Mouse (Mus musculus): ENCODE measurements around the gene Usp19. TPM values are rescaled to one million over a fixed set of nuclear protein-coding genes. Genes with fewer than 3 reads are reported as not detected.

The Usp19 gene
- polyA plus RNA-seq (2012; rRNA removed; ENCODE audit: low replicate concordance): 177 and 200 TPM in 2 replicates

GRCm38 (mm10) chr9:108490559-108491285 is at the start of gene Usp19:
TSS of gene Usp19 (plus strand) at chr9:108490602.

GRCm38 (mm10) chr9:108460319-108461178 is 29.9 kb upstream of the Usp19 start, which contains the start of gene Ccdc71:
TSS of gene Ccdc71 (plus strand) at chr9:108460527.

GRCm38 (mm10) chr9:108461181-108461631 is 29.2 kb upstream of the Usp19 start, which contains the start of gene Klhdc8b:
TSS of gene Klhdc8b (minus strand) at chr9:108461581.

GRCm38 (mm10) chr9:108479721-108480351 is 10.6 kb upstream of the Usp19 start, which contains the start of gene Lamb2:
TSS of gene Lamb2 (plus strand) at chr9:108479736.

GRCm38 (mm10) chr9:108507619-108508434 is 17.4 kb downstream of the Usp19 start, which contains the start of gene Qars:
TSS of gene Qars (plus strand) at chr9:108507706.

GRCm38 (mm10) chr9:108516380-108517251 is 26.2 kb downstream of the Usp19 start, which contains the start of gene Qrich1:
TSS of gene Qrich1 (plus strand) at chr9:108516806.

Other genes starting within 250 kb of the Usp19 start
- gene Dag1, start 226.6 kb upstream of the Usp19 start, polyA plus RNA-seq (2012; rRNA removed; ENCODE audit: low replicate concordance): 72.6 and 76.3 TPM in 2 replicates
- gene Nicn1, start 200.2 kb upstream of the Usp19 start, polyA plus RNA-seq (2012; rRNA removed; ENCODE audit: low replicate concordance): 14.5 and 29.8 TPM in 2 replicates
- 7.5 and 10.4 TPM in 2 replicates for gene Amt, start 193.7 kb upstream of the Usp19 start, polyA plus RNA-seq (2012; rRNA removed; ENCODE audit: low replicate concordance)
- gene Rhoa, start 184.5 kb upstream of the Usp19 start, polyA plus RNA-seq (2012; rRNA removed; ENCODE audit: low replicate concordance): 125 and 183 TPM in 2 replicates
- gene Tcta, start 184.4 kb upstream of the Usp19 start, polyA plus RNA-seq (2012; rRNA removed; ENCODE audit: low replicate concordance): 43.9 and 96.1 TPM in 2 replicates
- 1,029 and 1,673 TPM in 2 replicates for gene Gpx1, start 151.7 kb upstream of the Usp19 start, polyA plus RNA-seq (2012; rRNA removed; ENCODE audit: low replicate concordance)
- 59.2 and 62.9 TPM in 2 replicates for gene Usp4, start 142.7 kb upstream of the Usp19 start, polyA plus RNA-seq (2012; rRNA removed; ENCODE audit: low replicate concordance)
- gene 1700102P08Rik, start 97.8 kb upstream of the Usp19 start, polyA plus RNA-seq (2012; rRNA removed; ENCODE audit: low replicate concordance): 0.34 and 0.48 TPM in 2 replicates
- gene Ccdc36, start 62.1 kb upstream of the Usp19 start, polyA plus RNA-seq (2012; rRNA removed; ENCODE audit: low replicate concordance): 0.03 TPM in 1 of 2 replicates, not detected in the other
- gene BC048562, start 54.1 kb upstream of the Usp19 start, polyA plus RNA-seq (2012; rRNA removed; ENCODE audit: low replicate concordance): not detected in 2 replicates
- gene Ccdc71, start 30.1 kb upstream of the Usp19 start, polyA plus RNA-seq (2012; rRNA removed; ENCODE audit: low replicate concordance): 24.9 and 25.2 TPM in 2 replicates
- 44.0 and 53.3 TPM in 2 replicates for gene Klhdc8b, start 29.0 kb upstream of the Usp19 start, polyA plus RNA-seq (2012; rRNA removed; ENCODE audit: low replicate concordance)
- gene Lamb2, start 10.9 kb upstream of the Usp19 start, polyA plus RNA-seq (2012; rRNA removed; ENCODE audit: low replicate concordance): 152 and 195 TPM in 2 replicates
- gene Qars, start 17.1 kb downstream of the Usp19 start, polyA plus RNA-seq (2012; rRNA removed; ENCODE audit: low replicate concordance): 171 and 217 TPM in 2 replicates
- 121 and 153 TPM in 2 replicates for gene Qrich1, start 26.2 kb downstream of the Usp19 start, polyA plus RNA-seq (2012; rRNA removed; ENCODE audit: low replicate concordance)
- 76.5 and 81.5 TPM in 2 replicates for gene Impdh2, start 69.7 kb downstream of the Usp19 start, polyA plus RNA-seq (2012; rRNA removed; ENCODE audit: low replicate concordance)
- gene Ndufaf3, start 76.8 kb downstream of the Usp19 start, polyA plus RNA-seq (2012; rRNA removed; ENCODE audit: low replicate concordance): 54.9 and 58.4 TPM in 2 replicates
- gene Dalrd3, start 79.3 kb downstream of the Usp19 start, polyA plus RNA-seq (2012; rRNA removed; ENCODE audit: low replicate concordance): 215 and 258 TPM in 2 replicates
- gene Wdr6, start 88.1 kb downstream of the Usp19 start, polyA plus RNA-seq (2012; rRNA removed; ENCODE audit: low replicate concordance): 39.5 and 43.9 TPM in 2 replicates
- gene P4htm, start 107.1 kb downstream of the Usp19 start, polyA plus RNA-seq (2012; rRNA removed; ENCODE audit: low replicate concordance): 7.2 and 10.5 TPM in 2 replicates
- 26.9 and 47.5 TPM in 2 replicates for gene Arih2, start 158.8 kb downstream of the Usp19 start, polyA plus RNA-seq (2012; rRNA removed; ENCODE audit: low replicate concordance)
- 34.9 and 55.0 TPM in 2 replicates for gene Slc25a20, start 171.5 kb downstream of the Usp19 start, polyA plus RNA-seq (2012; rRNA removed; ENCODE audit: low replicate concordance)
- gene Prkar2a, start 198.7 kb downstream of the Usp19 start, polyA plus RNA-seq (2012; rRNA removed; ENCODE audit: low replicate concordance): 11.2 and 21.9 TPM in 2 replicates